Mouse (Mus musculus): ENCODE data around the gene Gm44596.

Gm44596 gene

DNA sequence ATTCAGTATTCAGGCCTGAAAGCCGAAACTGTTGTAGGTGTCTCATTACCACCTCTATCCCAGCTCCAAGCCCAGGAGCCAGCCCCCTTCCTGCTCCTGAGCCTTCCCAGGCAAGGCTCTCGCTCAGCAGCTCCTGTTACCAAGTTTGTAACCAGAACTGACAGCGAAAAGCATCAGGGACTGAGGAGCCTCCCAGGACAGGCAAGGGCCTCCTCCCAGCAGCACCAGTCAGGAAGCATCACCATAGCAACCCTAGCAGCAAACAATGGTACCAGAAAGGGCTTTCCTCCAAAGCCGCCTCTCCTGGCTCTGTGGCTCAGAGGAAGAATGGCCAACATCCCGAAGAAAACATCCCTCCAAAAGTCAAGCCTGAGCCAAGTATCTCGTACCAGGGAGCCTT is at the start of gene Gm44596, which contains the start of gene Tex52:
Gene Gm44596, plus strand, starts transcription at position 312 of the 400 bp plus-strand sequence.
Gene Tex52, plus strand, starts transcription at position 265 of the 400 bp plus-strand sequence.
- in situ Hi-C loops (cut with MboI) = no loop called here

- in situ Hi-C loops (cut with MboI) = no loop called here
These were observed 40.7 kb upstream of the Gm44596 start for GRCm38 (mm10) chr6:128334397-128335124.

DNA sequence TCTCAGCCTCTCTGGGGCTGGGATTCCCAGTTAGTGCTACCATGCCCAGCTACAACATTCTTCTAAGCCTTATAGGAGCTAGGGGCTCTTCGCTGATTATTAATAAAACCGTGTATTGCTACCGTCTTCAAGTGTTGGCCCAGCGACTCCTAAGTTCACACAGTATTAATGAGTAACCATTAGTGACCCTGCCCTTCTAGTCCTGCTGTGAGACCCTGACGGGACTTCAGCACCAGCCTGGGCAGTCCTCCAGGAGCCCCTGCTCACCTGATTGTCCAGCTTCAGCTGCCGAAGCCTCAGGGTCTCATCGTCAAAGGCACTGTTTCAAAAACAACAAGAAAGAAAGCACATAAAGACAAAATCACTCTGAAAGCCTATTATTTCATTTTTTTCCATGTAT is 37.8 kb upstream of the Gm44596 start:
- in situ Hi-C loops (cut with MboI) = no loop called here

GRCm38 (mm10) chr6:128338876-128339275 is 36.4 kb upstream of the Gm44596 start:
- in situ Hi-C loops (cut with MboI) = no loop called here

DNA sequence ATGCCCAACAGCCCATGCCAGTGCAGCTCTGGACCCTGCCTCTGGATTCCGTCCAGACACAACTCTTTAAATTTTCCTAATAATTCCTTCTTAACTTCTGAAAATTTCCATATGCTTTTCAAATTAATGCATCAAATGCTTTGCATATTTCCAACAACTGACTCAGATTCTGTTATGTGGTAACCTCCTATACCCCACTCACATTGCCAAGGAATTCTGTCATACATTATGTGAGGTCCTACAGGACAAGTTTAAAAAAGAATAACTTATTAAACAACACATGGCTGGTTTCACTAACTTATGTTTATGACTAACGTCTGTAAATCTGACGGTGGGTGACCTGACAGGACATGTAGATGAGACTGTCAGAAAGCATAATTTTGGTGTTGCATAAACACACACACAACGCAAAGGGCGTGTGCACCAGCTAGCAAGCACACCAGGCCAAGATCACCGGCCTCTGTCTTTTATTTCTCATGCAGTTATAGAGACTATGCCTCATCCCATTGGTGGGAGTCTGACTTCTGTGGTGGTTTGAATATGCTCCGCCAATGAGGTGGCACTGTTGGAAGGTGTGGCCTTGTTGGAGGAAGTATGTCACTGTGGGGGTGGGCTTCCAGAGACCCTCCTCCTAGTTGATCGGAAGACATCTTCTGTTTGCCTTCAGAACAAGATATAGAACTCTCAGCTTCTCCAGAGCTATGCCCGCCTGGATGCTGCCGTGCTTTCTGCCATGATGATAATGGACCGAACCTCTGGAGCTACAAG is 33.2 kb upstream of the Gm44596 start:
- in situ Hi-C loops (cut with MboI) = no loop called here

DNA sequence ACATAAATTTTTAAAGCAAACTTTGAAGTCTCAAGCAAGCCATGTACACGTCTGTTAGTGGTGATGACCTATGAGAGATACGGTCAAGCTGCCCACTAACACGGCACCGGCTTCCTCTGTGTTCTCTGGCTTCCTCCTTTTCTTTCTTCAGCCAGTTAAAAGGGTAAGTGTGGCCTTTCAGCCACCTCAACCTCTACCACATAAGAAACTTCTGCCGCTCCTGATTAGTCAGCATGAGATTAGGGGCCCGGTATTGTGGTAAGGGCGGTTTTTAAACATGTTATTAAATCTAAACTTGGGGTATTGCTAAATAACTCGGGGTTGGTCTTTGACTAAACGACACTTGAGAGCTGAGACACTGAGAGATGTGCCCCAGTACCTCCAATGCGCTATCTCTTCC is 29.7 kb upstream of the Gm44596 start:
- in situ Hi-C loops (cut with MboI) = no loop called here

DNA sequence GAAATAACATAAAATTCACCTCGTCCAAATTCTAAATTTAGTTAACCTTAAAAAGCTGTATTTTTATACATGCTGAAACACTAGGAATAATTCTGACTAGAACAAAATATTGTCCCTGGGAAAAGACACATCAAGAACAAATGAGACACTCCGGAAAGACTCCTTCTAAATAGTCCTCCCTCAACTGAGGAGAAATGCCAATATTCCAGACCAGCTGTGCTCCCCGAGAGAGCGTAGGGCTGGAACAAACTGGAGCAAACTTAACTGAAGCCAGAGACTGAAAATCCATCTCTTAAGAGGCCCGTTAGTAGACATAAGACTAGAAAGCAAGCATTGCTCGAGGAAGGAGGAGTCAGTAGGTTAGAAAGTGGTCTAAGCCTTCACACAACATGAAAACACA is 28.5 kb upstream of the Gm44596 start:
- in situ Hi-C loops (cut with MboI) = no loop called here

DNA sequence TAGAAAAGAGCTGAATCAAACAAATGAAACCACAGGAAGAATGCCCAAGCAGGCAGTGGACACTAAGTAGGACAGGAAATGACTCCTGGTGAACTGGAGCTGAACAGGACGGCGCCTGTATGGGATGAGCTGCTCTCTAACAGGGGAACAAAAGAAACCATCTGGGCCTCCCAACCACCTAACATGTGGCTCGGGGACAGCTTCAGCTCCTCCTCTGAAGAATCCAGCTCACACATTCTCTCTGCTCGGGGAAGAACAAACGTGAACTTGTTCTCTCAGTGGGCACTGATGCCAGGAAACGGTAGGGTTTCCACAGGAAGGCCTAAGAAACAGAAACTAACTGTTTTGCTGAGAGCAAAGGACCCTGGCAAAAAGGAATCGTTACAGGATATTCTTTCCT is 25.6 kb upstream of the Gm44596 start:
- in situ Hi-C loops (cut with MboI) = no loop called here

- in situ Hi-C loops (cut with MboI) = no loop called here
These were observed 21.2 kb upstream of the Gm44596 start for GRCm38 (mm10) chr6:128354140-128354539.

DNA sequence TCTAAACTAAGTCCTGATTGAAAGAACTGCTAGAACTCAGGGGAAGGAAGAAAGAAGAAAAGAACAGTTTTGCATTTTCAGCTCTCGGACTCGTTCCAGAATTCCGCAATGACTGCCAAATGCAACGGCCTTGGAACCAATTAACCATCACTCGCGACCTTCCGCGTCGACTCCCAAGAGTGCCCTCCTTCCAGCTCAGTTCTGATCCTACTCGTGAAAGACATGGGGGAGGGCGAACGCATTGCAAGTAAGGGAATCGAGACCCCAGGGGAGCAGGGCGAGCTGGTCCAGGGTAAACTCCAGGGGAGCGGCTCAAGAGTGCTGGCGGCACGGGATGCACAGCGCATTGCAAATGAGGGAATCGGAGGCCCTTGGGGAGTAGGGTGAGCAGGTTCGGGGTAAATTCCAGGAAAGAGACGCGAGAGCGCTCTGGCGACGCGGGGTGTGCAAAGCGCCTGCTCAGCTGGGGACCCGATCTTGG is 20.1 kb upstream of the Gm44596 start:
- in situ Hi-C loops (cut with MboI) = no loop called here

DNA sequence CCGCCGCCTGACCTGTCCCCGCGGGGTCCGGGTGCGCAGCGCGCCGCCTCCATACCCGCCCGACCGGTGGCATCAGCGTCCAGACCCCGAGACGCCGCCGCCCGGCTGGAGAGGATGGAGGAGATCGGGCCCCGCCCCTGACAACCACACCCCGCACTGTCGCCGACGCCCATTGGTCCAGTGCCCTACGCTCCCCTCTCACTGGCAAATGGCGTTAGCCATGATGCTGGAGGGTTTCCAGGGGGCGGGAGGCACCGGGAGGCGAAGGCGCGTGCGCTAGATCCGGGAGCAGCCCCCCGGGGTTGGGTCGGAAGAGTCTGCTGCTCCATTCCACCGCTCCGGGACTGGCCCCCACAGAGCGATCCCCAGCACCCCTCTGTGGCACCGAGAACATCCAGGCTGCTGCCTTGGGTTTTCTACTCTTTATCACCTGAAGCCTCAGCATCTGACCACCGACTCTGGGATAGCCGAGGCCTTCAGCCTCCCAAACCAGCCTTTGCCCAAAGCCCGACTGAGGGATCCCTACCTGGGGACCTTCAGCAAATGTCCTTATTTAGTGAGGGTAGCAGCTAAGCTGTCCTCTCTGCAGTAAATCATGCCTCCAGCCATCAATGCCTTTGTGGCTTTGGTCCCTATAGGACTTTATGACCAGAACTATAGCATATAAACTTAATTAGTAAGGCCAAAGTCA is 19.4 kb upstream of the Gm44596 start, which contains the start of gene Tulp3:
Gene Tulp3, minus strand, starts transcription at position 126 of the 691 bp plus-strand sequence.
- in situ Hi-C loops (cut with MboI) = no loop called here

- in situ Hi-C loops (cut with MboI) = no loop called here
These were observed 16.3 kb upstream of the Gm44596 start for GRCm38 (mm10) chr6:128358999-128359398.

- in situ Hi-C loops (cut with MboI) = no loop called here
These were observed 13.4 kb upstream of the Gm44596 start for GRCm38 (mm10) chr6:128361901-128362300.

DNA sequence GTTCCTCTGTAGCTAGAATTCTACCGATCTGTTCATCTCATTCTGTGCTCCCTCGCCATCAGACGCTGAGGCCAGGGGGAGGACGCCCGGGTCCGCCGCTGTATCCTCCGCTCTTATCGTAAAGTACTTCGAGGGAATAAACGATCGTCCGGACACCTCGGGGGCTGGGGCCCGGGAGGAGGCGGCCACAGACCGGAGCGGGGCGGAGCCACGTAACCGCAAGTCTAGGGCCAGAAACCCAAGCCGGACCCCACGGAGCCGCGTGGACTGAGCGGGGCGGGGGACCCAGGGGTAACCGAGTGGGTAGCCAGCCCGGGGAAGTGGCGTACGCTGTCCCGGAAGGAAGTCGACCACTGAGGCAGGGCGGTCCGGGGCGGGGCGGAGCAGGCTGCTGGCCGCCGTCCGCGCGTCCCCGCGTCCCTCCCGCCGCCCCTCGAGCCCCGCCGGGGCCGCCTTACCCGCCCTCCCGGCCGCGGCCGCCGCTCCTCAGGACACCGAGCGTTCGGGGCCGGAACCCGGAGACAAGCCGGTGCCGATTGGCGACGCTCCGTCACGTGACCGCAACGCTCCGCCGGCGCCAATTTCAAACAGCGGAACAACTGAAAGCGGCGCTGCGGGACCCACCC is 12.8 kb upstream of the Gm44596 start, which contains the start of the genes Rhno1 and Foxm1:
Gene Rhno1, minus strand, starts transcription at position 531 of the 626 bp plus-strand sequence.
Gene Foxm1, plus strand, starts transcription at position 587 of the 626 bp plus-strand sequence.
- in situ Hi-C loops (cut with MboI) = no loop called here

DNA sequence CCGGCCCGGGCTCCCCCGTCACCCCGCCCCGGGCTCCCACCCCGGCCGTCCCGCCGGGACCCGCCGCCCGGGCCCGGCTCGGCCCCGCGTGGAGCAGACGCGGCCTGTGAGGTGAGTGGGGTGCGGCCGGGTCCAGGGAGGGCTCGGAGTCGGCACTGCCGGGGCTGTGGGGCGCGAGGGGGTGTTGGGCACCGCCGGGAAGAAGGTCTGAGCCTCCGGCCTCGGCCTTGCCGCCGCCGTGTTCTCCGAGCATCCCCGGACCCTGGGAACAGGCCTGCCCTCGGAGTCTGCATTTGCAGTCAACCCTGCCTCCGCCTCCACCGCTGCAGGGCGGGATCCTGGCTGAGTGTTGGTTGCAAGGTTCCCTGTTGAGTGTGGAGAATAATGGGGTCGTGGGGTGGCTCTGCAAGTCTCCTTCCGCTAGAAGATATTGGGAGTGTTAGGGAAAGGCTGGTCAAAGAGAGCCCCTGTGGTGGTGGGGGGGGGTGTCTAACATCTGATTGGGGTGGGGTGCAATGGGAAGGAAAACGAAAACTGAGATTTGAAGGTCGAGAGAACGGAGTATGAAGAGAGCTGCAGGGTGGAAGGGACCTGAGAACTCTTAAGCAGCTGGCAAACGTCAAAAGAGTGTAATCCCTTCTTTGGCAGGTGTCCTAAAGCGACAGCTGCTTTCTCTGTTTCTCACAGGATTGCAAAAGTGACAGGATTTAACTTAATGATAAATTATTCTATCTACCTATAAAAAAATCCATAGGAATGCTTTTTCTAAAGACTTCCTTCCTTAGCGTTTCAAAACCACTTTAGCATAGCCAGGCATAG is 12.1 kb upstream of the Gm44596 start:
- in situ Hi-C loops (cut with MboI) = no loop called here

DNA sequence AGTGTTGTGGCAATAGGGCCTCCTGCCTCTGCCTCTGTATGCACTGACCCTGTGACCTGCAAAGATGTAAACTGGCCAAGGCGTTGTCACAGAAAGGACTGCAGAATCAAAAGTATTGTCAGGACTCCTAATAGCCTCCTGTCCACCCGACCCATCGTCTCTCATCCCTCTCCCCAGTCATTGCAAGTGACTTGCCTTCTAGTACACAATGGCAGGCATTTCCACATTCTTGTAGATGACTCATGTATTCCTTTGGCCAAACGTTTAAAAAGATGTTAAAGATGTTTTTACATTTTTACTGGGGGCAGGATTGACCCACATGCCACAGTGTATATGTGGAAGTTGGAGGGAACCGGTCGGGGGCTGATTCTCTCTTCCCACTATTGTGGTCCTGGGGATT is 10.6 kb upstream of the Gm44596 start:
- in situ Hi-C loops (cut with MboI) = no loop called here

DNA sequence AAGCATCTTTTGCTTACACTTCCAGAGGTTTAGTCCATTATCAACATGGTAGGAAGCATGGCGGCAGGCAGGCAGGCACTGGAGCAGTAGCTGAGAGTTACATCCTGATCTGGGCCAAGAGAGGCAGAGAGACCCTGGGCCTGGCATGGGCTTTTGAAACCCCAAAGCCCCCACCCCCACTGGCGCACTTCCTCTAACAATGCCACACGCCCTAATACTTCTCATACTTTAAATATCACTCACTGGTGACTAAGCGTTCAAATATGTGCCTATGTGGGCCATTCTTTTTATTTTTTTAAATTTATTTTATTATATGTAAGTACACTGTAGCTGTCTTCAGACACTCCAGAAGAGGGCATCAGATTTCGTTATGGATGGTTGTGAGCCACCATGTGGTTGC is 8.8 kb upstream of the Gm44596 start:
- in situ Hi-C loops (cut with MboI) = no loop called here

DNA sequence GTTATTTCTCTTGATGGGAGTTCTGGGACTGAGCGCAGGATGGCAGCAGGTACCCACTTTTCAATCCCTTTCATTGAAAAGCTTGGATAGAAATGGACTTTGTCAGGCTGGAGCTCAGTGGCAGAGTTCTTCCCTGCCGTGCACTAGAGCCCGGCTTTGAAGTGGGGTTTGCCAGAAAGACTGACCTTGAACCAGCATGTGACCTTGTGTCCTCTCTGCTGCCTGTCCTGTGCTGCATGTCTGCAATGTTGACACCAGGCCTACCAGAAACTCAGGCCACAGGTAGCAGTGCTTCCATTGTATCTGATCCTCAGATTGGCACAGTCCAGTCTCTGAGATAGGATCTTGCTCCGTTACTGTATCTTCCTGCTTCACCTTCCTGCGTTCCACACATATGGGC is 5.3 kb upstream of the Gm44596 start:
- in situ Hi-C loops (cut with MboI) = no loop called here

DNA sequence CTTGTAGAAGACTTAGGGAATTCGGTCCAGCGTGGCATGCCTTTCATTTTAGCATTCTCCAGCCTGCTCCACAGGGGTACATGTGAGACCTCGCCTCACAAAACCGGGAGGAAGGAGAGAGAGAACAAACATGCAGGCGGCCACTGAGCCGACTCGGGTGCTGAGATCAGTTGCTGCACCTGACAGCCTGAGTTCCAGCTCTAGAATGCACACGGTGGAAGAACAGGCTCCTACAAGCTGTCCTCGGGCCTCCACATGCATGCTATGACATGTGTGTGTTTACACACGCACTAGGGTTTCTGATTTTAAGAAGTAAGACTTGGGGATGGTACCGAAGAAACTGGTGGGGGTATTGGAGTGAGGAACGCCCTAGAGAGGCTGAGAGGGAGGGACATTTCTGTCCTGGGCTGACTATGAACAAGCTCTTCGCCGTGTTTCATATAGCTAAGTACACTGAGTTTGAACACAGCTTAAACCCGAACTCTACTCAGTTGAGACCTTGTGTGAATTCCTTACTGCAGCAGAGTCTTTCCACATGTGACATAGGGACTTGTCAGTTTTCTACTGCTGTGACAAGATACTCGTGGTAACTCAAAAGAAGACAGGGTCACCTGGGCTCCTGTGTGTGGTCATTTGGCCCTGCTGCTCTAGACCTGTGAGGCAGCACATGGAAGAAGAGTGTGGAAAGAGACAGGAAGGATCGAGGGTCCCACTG is 1.2 kb downstream of the Gm44596 start:
- in situ Hi-C loops (cut with MboI) = no loop called here

DNA sequence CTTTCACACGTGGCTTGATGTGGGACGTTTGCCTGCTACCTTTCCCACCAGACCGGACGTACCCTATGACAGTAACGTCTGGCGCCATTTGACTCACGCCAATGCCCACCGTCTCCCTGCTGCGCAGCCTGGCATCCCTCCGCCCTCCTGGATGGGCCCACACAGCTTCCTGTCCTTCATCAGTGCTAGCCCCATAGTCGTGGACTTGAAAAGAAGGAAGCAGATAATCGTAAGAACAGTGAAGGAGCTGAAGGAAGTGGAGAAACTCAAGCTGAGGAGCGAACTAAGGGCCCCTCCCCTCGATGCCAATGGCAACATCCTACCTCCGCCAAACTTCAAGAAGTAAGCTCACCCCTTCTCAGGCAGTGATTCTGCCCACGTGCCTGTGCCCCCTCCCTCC is 4.3 kb downstream of the Gm44596 start:
- in situ Hi-C loops (cut with MboI) = no loop called here

All from mature B cell (primary cell).